Mouse (Mus musculus) liver, postnatal 0 days (tissue): ENCODE measurements around the gene Ddx23. TPM values are rescaled to one million over a fixed set of nuclear protein-coding genes. Genes with fewer than 3 reads are reported as not detected.

Experiments
- ATAC-seq: fragments of 200-750 bp; cut with Nextera tagmentation; 2 replicates; pipeline ENCODE4 v1.8.0; 2017; ENCODE audit warnings: mild to moderate bottlenecking, moderate library complexity
- DNase-seq: peaks from one replicate; pipeline ENCODE4 v3.0.0-alpha.2; 2016
- H3K27ac ChIP-seq: fragments of 300-500 bp; sonication (generic); 2 replicates; pipeline ENCODE4 v1.5.1; 2014; ENCODE audit warnings: antibody characterized with exemption, moderate library complexity, mild to moderate bottlenecking, low read depth
- H3K27me3 ChIP-seq: fragments of 300-500 bp; sonication (generic); 2 replicates; pipeline ENCODE4 v1.6.1; 2014; ENCODE audit warnings: low read length, control low read depth, mixed read lengths; ENCODE audit not compliant: insufficient read depth
- H3K36me3 ChIP-seq: fragments of 300-500 bp; sonication (generic); replicated peaks from 2 replicates; pipeline ENCODE4 v1.6.1; 2014; ENCODE audit warnings: mild to moderate bottlenecking, control low read depth, low read length, moderate library complexity, mixed read lengths; ENCODE audit not compliant: insufficient read depth
- H3K4me1 ChIP-seq: fragments of 300-500 bp; sonication (generic); 2 replicates; pipeline ENCODE4 v1.6.1; 2014; ENCODE audit warnings: antibody characterized with exemption, mild to moderate bottlenecking, control low read depth; ENCODE audit not compliant: insufficient read depth
- H3K4me2 ChIP-seq: fragments of 300-500 bp; sonication (generic); 2 replicates; pipeline ENCODE4 v1.6.1; 2014; ENCODE audit warnings: low read depth, mild to moderate bottlenecking, low read length, moderate library complexity, mixed read lengths
- H3K4me3 ChIP-seq: fragments of 300-500 bp; sonication (generic); 2 replicates; pipeline ENCODE4 v1.5.1; 2014; ENCODE audit warnings: low read depth, low read length
- H3K9ac ChIP-seq: fragments of 300-500 bp; sonication (generic); replicated peaks from 2 replicates; pipeline ENCODE4 v1.6.1; 2014; ENCODE audit warnings: mild to moderate bottlenecking, moderate library complexity
- H3K9me3 ChIP-seq: fragments of 300-500 bp; sonication (generic); 2 replicates; pipeline ENCODE4 v1.6.1; 2016; ENCODE audit warnings: mild to moderate bottlenecking, control low read depth, low read length, mixed read lengths
- CTCF ChIP-seq: sonication (generic); IDR thresholded peaks from 2 replicates; pipeline ENCODE4 v1.5.1; 2016; ENCODE audit warnings: antibody characterized with exemption, low read depth
- EP300 ChIP-seq: IDR thresholded peaks from 2 replicates; pipeline ENCODE4 v1.6.1; 2016; ENCODE audit warnings: antibody characterized with exemption, low read depth, mild to moderate bottlenecking
- WGBS: fragments of 180-500 bp; shearing (Covaris S2); extraction: QIAGEN DNeasy Blood & Tissue Kit; methylation state at CpG from one replicate; pipeline ENCODE4 v1.1.7; 2014; ENCODE audit not compliant: insufficient replicate concordance; 5-methylcytosine and 5-hydroxymethylcytosine counted together
- polyA plus RNA-seq: library from polyadenylated mRNA; unstranded; fragments of >200 nt; fragmentation: Nextera tagmentation; extraction: Ambion mirVana; gene quantifications from 2 replicates; pipeline ENCODE4 v1.2.1, GENCODE M21; 2015

The Ddx23 gene
- polyA plus RNA-seq, 1 experiment from 2014 or later, result 9.2 TPM

DNA sequence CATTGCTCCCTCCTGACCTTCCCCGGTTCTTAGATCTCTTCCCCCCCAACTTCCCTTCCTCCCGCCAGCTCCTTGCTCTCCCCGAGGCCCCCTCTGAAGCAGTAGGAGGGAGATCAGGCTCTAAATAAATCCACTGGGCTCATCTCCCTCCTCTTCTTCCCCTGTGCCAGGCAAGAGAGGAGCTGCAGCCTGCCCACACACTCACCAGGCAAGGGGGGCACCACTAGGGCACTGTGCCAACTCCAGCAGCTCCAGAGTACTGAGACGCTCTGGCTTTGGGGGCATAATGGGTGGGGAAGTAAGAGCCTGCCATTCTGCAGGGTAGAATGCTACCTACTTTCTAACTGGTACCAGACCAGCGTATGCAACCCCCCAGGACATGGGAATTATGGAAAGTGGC lies 26.2 kb downstream of the Ddx23 start:
- Histone ChIP-seq H3K4me3 (no peak overlapping the region), H3K27ac (no peak overlapping the region), H3K4me1 (peaks cover 18% of the 10 kb centered on the region), H3K9me3 (no peaks in the 10 kb centered on the region), H3K9ac (no peak overlapping the region), H3K4me2 (no peak overlapping the region), H3K27me3 (peaks cover 77% of the 10 kb centered on the region), H3K36me3 (no peaks in the 10 kb centered on the region)
- no peak for TF ChIP-seq EP300
- no peak for ATAC-seq
- no peak for DNase-seq
- 54% methylated on average over 5 of the region's 5 CpGs for WGBS

GRCm38 (mm10) chr15:98635291-98635841 lies 27.3 kb downstream of the Ddx23 start:
- Histone ChIP-seq H3K9ac (no peak overlapping the region), H3K4me3 (peak overlapping the region; percentile 66), H3K9me3 (no peaks in the 10 kb centered on the region), H3K27ac (no peak overlapping the region), H3K4me2 (peak overlapping the region; percentile 88), H3K4me1 (peaks cover 18% of the 10 kb centered on the region), H3K36me3 (no peaks in the 10 kb centered on the region), H3K27me3 (peaks cover 83% of the 10 kb centered on the region)
- no peak for DNase-seq
- TF ChIP-seq CTCF (no peak), EP300 (no peak)
- ATAC-seq, result no peak
- WGBS, result 5% methylated on average over 21 of the region's 21 CpGs

DNA sequence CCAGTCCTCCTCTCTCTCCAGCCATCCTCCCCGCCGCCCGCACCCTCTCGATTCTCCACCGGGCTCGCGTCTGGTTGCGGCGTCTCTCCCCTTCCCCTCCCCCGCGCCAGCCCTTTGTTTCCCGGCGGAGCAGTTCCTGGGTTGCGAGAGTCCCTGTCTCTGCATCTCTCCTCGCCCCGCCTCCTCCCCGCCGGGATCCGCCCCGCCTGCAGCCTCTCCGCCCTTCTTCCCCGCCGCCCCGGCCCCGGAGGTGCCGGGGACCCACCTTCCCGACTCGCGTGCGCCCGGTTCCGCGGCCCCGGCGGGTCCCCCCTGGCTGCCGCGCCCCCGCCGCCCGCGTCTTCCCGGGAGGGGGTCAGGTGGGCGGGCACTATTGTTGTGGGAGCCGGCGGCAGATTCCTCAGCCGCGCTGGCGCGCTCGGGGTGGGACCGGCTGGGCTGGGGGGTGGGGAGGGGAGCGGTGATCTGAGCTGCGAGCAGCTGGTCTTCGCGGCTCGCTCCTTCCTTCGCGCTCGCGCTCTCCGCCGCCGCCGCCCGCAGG lies 28.1 kb downstream of the Ddx23 start:
- peaks cover 89% of the 10 kb centered on the region for H3K27me3 ChIP-seq
- WGBS, result 1% methylated on average over 46 of the region's 65 CpGs
- ATAC-seq (peak; percentile 18; the same call in 1 of the 2 replicates), DNase-seq (peak; percentile 62)
- H3K4me3 ChIP-seq, result peak overlapping the region; percentile 66
- no peaks in the 10 kb centered on the region for H3K36me3 ChIP-seq
- no peaks in the 10 kb centered on the region for H3K9me3 ChIP-seq
- H3K27ac ChIP-seq, result no peak overlapping the region
- TF ChIP-seq CTCF (no peak), EP300 (no peak)
- peak overlapping the region; percentile 88 for H3K4me2 ChIP-seq
- peaks cover 18% of the 10 kb centered on the region for H3K4me1 ChIP-seq
- peak overlapping the region; percentile 44 for H3K9ac ChIP-seq

DNA sequence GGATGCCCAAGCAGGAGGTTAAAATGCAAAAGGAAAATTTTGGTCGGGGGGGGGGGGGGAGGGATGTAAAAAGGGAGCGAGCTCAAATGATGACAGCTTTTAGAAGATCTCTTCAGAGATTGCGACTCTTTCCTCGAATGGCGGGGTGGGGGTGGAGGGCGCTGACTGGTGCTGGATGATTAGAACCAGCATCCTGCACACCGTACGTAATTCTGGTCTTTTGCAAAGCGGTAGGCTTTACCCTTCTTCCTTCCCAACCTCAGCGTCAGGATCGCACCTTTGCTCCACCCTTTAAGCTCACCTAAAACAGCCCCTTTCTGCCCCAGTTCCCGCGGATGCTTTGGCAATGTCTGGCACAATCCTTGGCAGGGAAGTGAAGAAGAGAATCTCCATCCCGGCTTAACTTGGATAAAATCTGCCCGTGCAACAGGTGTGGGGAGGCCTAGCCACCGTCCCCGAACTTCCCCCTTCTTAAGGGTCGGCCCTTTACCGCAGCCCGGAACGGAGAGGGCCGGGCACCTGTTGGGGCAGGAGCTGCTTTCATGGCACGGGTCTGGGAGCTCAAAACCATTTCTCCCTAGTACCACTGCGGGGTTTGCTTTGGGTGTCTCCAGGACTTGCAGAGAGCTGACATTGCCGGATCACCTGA lies 28.7 kb downstream of the Ddx23 start:
- H3K4me3 ChIP-seq, result peak overlapping the region; percentile 66
- H3K9ac ChIP-seq, result no peak overlapping the region
- no peaks in the 10 kb centered on the region for H3K36me3 ChIP-seq
- no peak overlapping the region for H3K27ac ChIP-seq
- peaks cover 23% of the 10 kb centered on the region for H3K4me1 ChIP-seq
- ATAC-seq, result no peak
- no peak for DNase-seq
- H3K27me3 ChIP-seq, result peaks cover 89% of the 10 kb centered on the region
- peak overlapping the region; percentile 88 for H3K4me2 ChIP-seq
- TF ChIP-seq EP300 (no peak), CTCF (no peak)
- no peaks in the 10 kb centered on the region for H3K9me3 ChIP-seq
- under 1% methylated on average over 23 of the region's 25 CpGs for WGBS

- Histone ChIP-seq H3K9me3 (no peaks in the 10 kb centered on the region), H3K36me3 (no peaks in the 10 kb centered on the region), H3K27me3 (peaks cover 99% of the 10 kb centered on the region), H3K27ac (no peak overlapping the region), H3K4me2 (no peak overlapping the region), H3K4me3 (no peak overlapping the region), H3K9ac (no peak overlapping the region), H3K4me1 (peaks cover 27% of the 10 kb centered on the region)
- ATAC-seq (no peak), DNase-seq (no peak)
- TF ChIP-seq CTCF, result no peak
- no peak for TF ChIP-seq EP300
- 1% methylated on average over 4 of the region's 4 CpGs for WGBS
Observed at GRCm38 (mm10) chr15:98632921-98633320, 29.8 kb downstream of the Ddx23 start.

GRCm38 (mm10) chr15:98632107-98632744 lies 30.5 kb downstream of the Ddx23 start:
- Histone ChIP-seq H3K27me3 (peaks cover 96% of the 10 kb centered on the region), H3K36me3 (no peaks in the 10 kb centered on the region), H3K4me2 (peak overlapping the region; percentile 15; the same call in 1 of the 2 replicates), H3K9me3 (no peaks in the 10 kb centered on the region), H3K27ac (no peak overlapping the region), H3K4me3 (peak overlapping the region; percentile 23; the same call in 1 of the 2 replicates), H3K4me1 (peaks cover 27% of the 10 kb centered on the region), H3K9ac (no peak overlapping the region)
- no peak for ATAC-seq
- TF ChIP-seq EP300 (no peak), CTCF (no peak)
- under 1% methylated on average over 25 of the region's 25 CpGs for WGBS
- DNase-seq, result peak; percentile 41
